Mouse (Mus musculus) lung, postnatal 0 days (tissue): Measurements from ENCODE around the gene Pou6f1.

ENCODE experiments used
- CTCF ChIP-seq: IDR thresholded peaks from 2 replicates; pipeline ENCODE4 v1.5.1; 2016; ENCODE audit warnings: antibody characterized with exemption, mild to moderate bottlenecking
- EP300 ChIP-seq: IDR thresholded peaks from 2 replicates; pipeline ENCODE4 v1.6.1; 2016; ENCODE audit warnings: antibody characterized with exemption, mild to moderate bottlenecking, control low read depth

DNA sequence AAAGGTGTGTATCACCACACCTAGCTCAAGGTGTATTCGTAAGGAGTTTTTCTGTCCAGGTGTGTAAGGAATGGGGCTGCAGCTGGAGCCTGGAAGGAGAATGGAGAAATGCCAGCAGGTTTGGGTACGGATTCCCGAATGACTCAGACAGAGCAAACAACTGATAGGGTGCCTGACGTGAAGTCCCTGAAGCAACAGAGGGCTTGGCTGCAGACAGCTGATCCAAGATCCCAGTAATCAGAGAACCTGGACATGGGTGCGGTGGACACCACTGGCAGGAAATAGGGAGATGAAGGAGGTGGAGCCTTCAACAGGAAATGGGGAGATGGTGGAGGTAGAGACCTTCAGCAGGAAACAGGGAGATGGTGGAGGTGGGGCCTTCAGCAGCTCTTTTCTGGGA is 32.5 kb upstream of the Pou6f1 start:
- TF ChIP-seq CTCF, result no peak
- no peak for TF ChIP-seq EP300
